In genomic region chr16:35457488-35457887, GRCm38 (mm10) we compare ENCODE assay signal across 27 mouse cellular contexts. TPM values are rescaled to one million over a fixed set of nuclear protein-coding genes. Genes with fewer than 3 reads are reported as not detected.
A peak's percentile ranks its signal among the peaks of the same experiment; 100 is the strongest.
DNase-seq lines count a peak whose midpoint lies in the region; ATAC-seq and TF ChIP-seq lines count a peak whose summit lies in the region.
"Had no signal": no experiment of that assay in that cellular context is flagged by ENCODE, and none has a peak within 500 bp of the region (broad histone marks: within the 10 kb centered on the region; RNA-seq: fewer than 3 reads in every experiment).

No protein-coding gene starts in this region.

- H3K4me1 ChIP-seq in cerebellum, adult 2 months (ENCODE audit: control insufficient read depth, insufficient read depth, low read length), result peaks cover 21% of the 10 kb centered on the region
- peaks cover 11% of the 10 kb centered on the region; the same call in 1 of the 2 replicates for H3K4me1 ChIP-seq in hindbrain, embryonic 15.5 days (replicated peaks)
- no peaks in the 10 kb centered on the region for H3K4me1 ChIP-seq in hindbrain, postnatal 0 days (ENCODE audit: insufficient read depth, low read length)
- H3K4me1 ChIP-seq in liver, adult 2 months (ENCODE audit: control insufficient read depth, insufficient read depth, low read length), result peaks cover 28% of the 10 kb centered on the region
- no peaks in the 10 kb centered on the region for H3K4me1 ChIP-seq in liver, embryonic 11.5 days (replicated peaks; ENCODE audit: control insufficient read depth, insufficient read depth, low read length)
- no peaks in the 10 kb centered on the region for H3K4me1 ChIP-seq in intestine, embryonic 16.5 days (ENCODE audit: control insufficient read depth, insufficient read depth, low read length)
- H3K4me1 ChIP-seq: embryonic facial prominence, embryonic 15.5 days; liver, embryonic 12.5 days had no signal

- TF ChIP-seq POLR2A in cerebellum, adult 2 months (IDR thresholded peaks at IDR 0.05; ENCODE audit: borderline replicate concordance, insufficient read depth, low read length), result no peak
- no peak for TF ChIP-seq POLR2A in liver, adult 2 months (IDR thresholded peaks at IDR 0.05; ENCODE audit: extremely low read depth, insufficient read depth, low read length)

- H3K79me2 ChIP-seq in liver, adult 2 months (ENCODE audit: control insufficient read depth, insufficient read depth, low read length), result peaks cover 8% of the 10 kb centered on the region; the same call in 1 of the 2 replicates

- 0 out of 2 replicates have a peak, but pooled peaks have one; percentile 40 for ATAC-seq in hindbrain, embryonic 15.5 days (ENCODE audit: low FRiP score, low read depth)
- ATAC-seq in hindbrain, postnatal 0 days, result no peak
- no peak for ATAC-seq in liver, embryonic 11.5 days (replicated peaks; ENCODE audit: low FRiP score)
- peak; percentile 63 for ATAC-seq in intestine, embryonic 16.5 days
- ATAC-seq: CD4-positive, CD25-positive, alpha-beta regulatory T cell, adult 4 months; forebrain, embryonic 14.5 days; inflammation-experienced regulatory T-cells, adult 6 months; liver, embryonic 12.5 days had no signal

- H3K9ac ChIP-seq in hindbrain, embryonic 15.5 days, result no peak overlapping the region
- no peak overlapping the region for H3K9ac ChIP-seq in hindbrain, postnatal 0 days (replicated peaks; ENCODE audit: low read length)
- peak overlapping the region; percentile 26 for H3K9ac ChIP-seq in liver, adult 2 months (ENCODE audit: low read depth, low read length)
- no peak overlapping the region for H3K9ac ChIP-seq in liver, embryonic 11.5 days (ENCODE audit: low read depth, low read length)
- no peak overlapping the region for H3K9ac ChIP-seq in intestine, embryonic 16.5 days (ENCODE audit: low read depth, low read length)
- H3K9ac ChIP-seq: embryonic facial prominence, embryonic 15.5 days; heart, embryonic 12.5 days; liver, embryonic 12.5 days; neural tube, embryonic 15.5 days had no signal

- H3K4me2 ChIP-seq in hindbrain, embryonic 15.5 days, result no peak overlapping the region
- no peak overlapping the region for H3K4me2 ChIP-seq in hindbrain, postnatal 0 days (ENCODE audit: low read depth, low read length)
- no peak overlapping the region for H3K4me2 ChIP-seq in liver, embryonic 11.5 days
- H3K4me2 ChIP-seq in intestine, embryonic 16.5 days (ENCODE audit: low read depth, low read length), result no peak overlapping the region
- H3K4me2 ChIP-seq: embryonic facial prominence, embryonic 15.5 days; heart, embryonic 12.5 days; liver, embryonic 12.5 days; neural tube, embryonic 15.5 days had no signal

- 22% methylated on average over 8 of the region's 8 CpGs for WGBS in cerebellum, adult 2 months
- WGBS in hindbrain, embryonic 15.5 days, result 56% methylated on average over 8 of the region's 8 CpGs
- 52% methylated on average over 8 of the region's 8 CpGs for WGBS in hindbrain, postnatal 0 days
- 63% methylated on average over 8 of the region's 8 CpGs for WGBS in liver, adult 2 months
- WGBS in liver, embryonic 11.5 days, result 81% methylated on average over 8 of the region's 8 CpGs
- WGBS in intestine, embryonic 16.5 days, result 72% methylated on average over 8 of the region's 8 CpGs

- H3K4me3 ChIP-seq in cerebellum, adult 2 months (replicated peaks; ENCODE audit: insufficient read depth, low read depth, low read length), result no peak overlapping the region
- no peak overlapping the region for H3K4me3 ChIP-seq in hindbrain, embryonic 15.5 days
- H3K4me3 ChIP-seq in hindbrain, postnatal 0 days (ENCODE audit: low read length), result no peak overlapping the region
- no peak overlapping the region for H3K4me3 ChIP-seq in liver, adult 2 months (ENCODE audit: insufficient read depth, low read depth, low read length)
- H3K4me3 ChIP-seq in liver, embryonic 11.5 days (ENCODE audit: low read depth, low read length), result no peak overlapping the region
- no peak overlapping the region for H3K4me3 ChIP-seq in intestine, embryonic 16.5 days (ENCODE audit: low read length)
- H3K4me3 ChIP-seq: embryonic facial prominence, embryonic 15.5 days; heart, embryonic 12.5 days; hindbrain, embryonic 10.5 days; liver, embryonic 12.5 days; midbrain, embryonic 10.5 days; neural tube, embryonic 15.5 days had no signal

- no peaks in the 10 kb centered on the region for H3K27me3 ChIP-seq in cerebellum, adult 2 months (ENCODE audit: control insufficient read depth, insufficient read depth, low read length)
- no peaks in the 10 kb centered on the region for H3K27me3 ChIP-seq in hindbrain, embryonic 15.5 days
- H3K27me3 ChIP-seq in hindbrain, postnatal 0 days (ENCODE audit: insufficient read depth, low read length), result no peaks in the 10 kb centered on the region
- no peaks in the 10 kb centered on the region for H3K27me3 ChIP-seq in liver, adult 2 months (ENCODE audit: control insufficient read depth, insufficient read depth, low read length)
- H3K27me3 ChIP-seq in liver, embryonic 11.5 days (replicated peaks; ENCODE audit: control insufficient read depth, insufficient read depth, low read length), result no peaks in the 10 kb centered on the region
- no peaks in the 10 kb centered on the region for H3K27me3 ChIP-seq in intestine, embryonic 16.5 days (replicated peaks; ENCODE audit: control insufficient read depth, insufficient read depth, low read length)
- H3K27me3 ChIP-seq: embryonic facial prominence, embryonic 15.5 days; heart, embryonic 12.5 days; liver, embryonic 12.5 days; neural tube, embryonic 15.5 days had no signal

- H3K9me3 ChIP-seq in hindbrain, embryonic 15.5 days, result no peaks in the 10 kb centered on the region
- no peaks in the 10 kb centered on the region for H3K9me3 ChIP-seq in hindbrain, postnatal 0 days (ENCODE audit: low read length)
- H3K9me3 ChIP-seq in liver, embryonic 11.5 days (ENCODE audit: control insufficient read depth, low read length), result no peaks in the 10 kb centered on the region
- no peaks in the 10 kb centered on the region for H3K9me3 ChIP-seq in intestine, embryonic 16.5 days (ENCODE audit: control insufficient read depth, low read length)
- H3K9me3 ChIP-seq: embryonic facial prominence, embryonic 15.5 days; heart, embryonic 12.5 days; hindbrain, embryonic 10.5 days; liver, embryonic 12.5 days; midbrain, embryonic 10.5 days; neural tube, embryonic 15.5 days had no signal

- TF ChIP-seq CTCF in cerebellum, adult 2 months (IDR thresholded peaks at IDR 0.05; ENCODE audit: borderline replicate concordance, insufficient read depth, low read depth, low read length), result no peak
- no peak for TF ChIP-seq CTCF in hindbrain, postnatal 0 days (IDR thresholded peaks at IDR 0.05; ENCODE audit: low read depth)
- no peak for TF ChIP-seq CTCF in liver, adult 2 months (IDR thresholded peaks at IDR 0.05; ENCODE audit: low read depth, low read length)

- peak; percentile 30 to 44 for DNase-seq in cerebellum, adult 2 months
- DNase-seq in cerebellum, postnatal 36 days, result no peak
- DNase-seq in hindbrain, postnatal 0 days (ENCODE audit: low spot score), result no peak
- peak; percentile 31 for DNase-seq in liver, adult 2 months (ENCODE audit: extremely low read depth, low read depth, low spot score)
- no peak for DNase-seq in liver, embryonic 11.5 days (ENCODE audit: low spot score)
- DNase-seq: adrenal gland, postnatal 25 days; embryo, embryonic 11 days; gastrocnemius, postnatal 25 days; heart, adult 18-20 months; heart, postnatal 10 days; kidney, postnatal 25 days; left cerebral cortex, postnatal 4 days; lung, adult 18-20 months; lung, postnatal 10 days; right cerebral cortex, adult 18-20 months; thymus, postnatal 14 days had no signal

- no peaks in the 10 kb centered on the region for H3K36me3 ChIP-seq in hindbrain, embryonic 15.5 days
- H3K36me3 ChIP-seq in hindbrain, postnatal 0 days (ENCODE audit: insufficient read depth, low read length), result no peaks in the 10 kb centered on the region
- H3K36me3 ChIP-seq in liver, adult 2 months (ENCODE audit: control insufficient read depth, insufficient read depth, low read length), result peaks cover 29% of the 10 kb centered on the region
- H3K36me3 ChIP-seq in liver, embryonic 11.5 days (ENCODE audit: control insufficient read depth, insufficient read depth, low read length), result peaks cover 6% of the 10 kb centered on the region; the same call in 1 of the 2 replicates
- H3K36me3 ChIP-seq in intestine, embryonic 16.5 days (ENCODE audit: control insufficient read depth, insufficient read depth, low read length), result 0 out of 2 replicates have a peak, but pooled peaks cover 11% of the 10 kb centered on the region

- no peak overlapping the region for H3K27ac ChIP-seq in cerebellum, adult 2 months (ENCODE audit: insufficient read depth, low read length)
- H3K27ac ChIP-seq in hindbrain, embryonic 15.5 days (replicated peaks), result no peak overlapping the region
- no peak overlapping the region for H3K27ac ChIP-seq in hindbrain, postnatal 0 days
- H3K27ac ChIP-seq in liver, adult 2 months (replicated peaks; ENCODE audit: insufficient read depth, low read depth, low read length), result peak overlapping the region; percentile 94
- H3K27ac ChIP-seq in liver, embryonic 11.5 days (ENCODE audit: low read depth, low read length), result no peak overlapping the region
- no peak overlapping the region for H3K27ac ChIP-seq in intestine, embryonic 16.5 days (ENCODE audit: low read length)
- H3K27ac ChIP-seq: embryonic facial prominence, embryonic 15.5 days; hindbrain, embryonic 10.5 days; liver, embryonic 12.5 days; neural tube, embryonic 15.5 days had no signal

RNA-seq across cellular contexts. Expression of gene Pdia5, which starts 33.2 kb away (rescaled TPM):
- 2.3 and 3.4 TPM in 2 replicates for polyA plus RNA-seq in cerebellum, adult 2 months (2012; rRNA removed)
- 14.5 and 14.6 TPM in 2 replicates for polyA plus RNA-seq in hindbrain, embryonic 15.5 days (2015; fragmentation: Nextera tagmentation; extraction: Ambion mirVana)
- total RNA-seq in hindbrain, postnatal 0 days (2014; rRNA removed), result 1.4 and 5.5 TPM in 2 replicates
- polyA plus RNA-seq in hindbrain, postnatal 0 days (2015; fragmentation: Nextera tagmentation; extraction: Ambion mirVana), result 9.1 and 9.2 TPM in 2 replicates
- total RNA-seq in liver, adult 2 months (2014; rRNA removed), result 38.1 and 41.7 TPM in 2 replicates
- polyA plus RNA-seq in liver, adult 2 months (2012; rRNA removed), result 24.2 and 32.2 TPM in 2 replicates
- polyA plus RNA-seq in liver, embryonic 11.5 days (2014; fragmentation: Nextera tagmentation; extraction: Ambion mirVana), result 22.6 and 24.6 TPM in 2 replicates
- 54.2 and 60.0 TPM in 2 replicates for polyA plus RNA-seq in intestine, embryonic 16.5 days (2015; fragmentation: Nextera tagmentation; extraction: Ambion mirVana)
- polyA plus RNA-seq: CD4-positive, CD25-positive, alpha-beta regulatory T cell, adult 4 months had no signal

Comparison
In these comparisons a context has a peak if more than half of its experiments do, and no peak if none do; other contexts are left out.
1. DNase-seq: peak in cerebellum, adult 2 months (2 of 2) and liver, adult 2 months (single experiment); none in cerebellum, postnatal 36 days (0 of 2), hindbrain, postnatal 0 days (single experiment) and liver, embryonic 11.5 days (single experiment).
2. ATAC-seq: peak in hindbrain, embryonic 15.5 days (single experiment) and intestine, embryonic 16.5 days (single experiment); none in hindbrain, postnatal 0 days (single experiment) and liver, embryonic 11.5 days (single experiment).